Mouse (Mus musculus): Measurements from ENCODE around the gene Itch. TPM values are rescaled to one million over a fixed set of nuclear protein-coding genes. Genes with fewer than 3 reads are reported as not detected.

The Itch gene
- polyA plus RNA-seq, 1 experiment from 2014 or later, result 39.5 TPM

GRCm38 (mm10) chr2:155224721-155225120 lies 91.4 kb downstream of the Itch start:
- peaks cover 56% of the 10 kb centered on the region for H3K36me3 ChIP-seq
- no peaks in the 10 kb centered on the region for H3K4me1 ChIP-seq (replicated peaks)
- H3K27me3 ChIP-seq, result no peaks in the 10 kb centered on the region
- no peak overlapping the region for H3K4me3 ChIP-seq
- no peak for ATAC-seq (ENCODE audit: low FRiP score, low read depth)
- no peak overlapping the region for H3K9ac ChIP-seq
- H3K4me2 ChIP-seq, result no peak overlapping the region
- H3K9me3 ChIP-seq, result no peaks in the 10 kb centered on the region
- H3K27ac ChIP-seq (replicated peaks), result no peak overlapping the region
- 91% methylated on average over 7 of the region's 7 CpGs for WGBS

- Histone ChIP-seq H3K9ac (peak overlapping the region; percentile 86), H3K27me3 (no peaks in the 10 kb centered on the region), H3K4me2 (peak overlapping the region; percentile 94), H3K9me3 (no peaks in the 10 kb centered on the region), H3K4me3 (peak overlapping the region; percentile 73), H3K36me3 (no peaks in the 10 kb centered on the region), H3K27ac (replicated peaks) (peak overlapping the region; percentile 94), H3K4me1 (replicated peaks) (peaks cover 31% of the 10 kb centered on the region)
- 3% methylated on average over 13 of the region's 13 CpGs for WGBS
- ATAC-seq (ENCODE audit: low FRiP score, low read depth), result peak; percentile 94
Observed at GRCm38 (mm10) chr2:155235746-155236361, 102.5 kb downstream of the Itch start.

GRCm38 (mm10) chr2:155236362-155236992 lies 103.2 kb downstream of the Itch start, which contains the start of gene Dynlrb1:
TSS of gene Dynlrb1 (plus strand) at chr2:155236533.
- Histone ChIP-seq H3K9me3 (no peaks in the 10 kb centered on the region), H3K36me3 (no peaks in the 10 kb centered on the region), H3K9ac (peak within 1 kb of the TSS; percentile 86), H3K4me3 (peak within 1 kb of the TSS; percentile 73), H3K27me3 (no peaks in the 10 kb centered on the region), H3K4me2 (peak within 1 kb of the TSS; percentile 94), H3K4me1 (replicated peaks) (peaks cover 31% of the 10 kb centered on the region), H3K27ac (replicated peaks) (peak within 1 kb of the TSS; percentile 94)
- under 1% methylated on average over 50 of the region's 50 CpGs for WGBS
- ATAC-seq (ENCODE audit: low FRiP score, low read depth), result peak; percentile 100

- Histone ChIP-seq H3K9ac (peak overlapping the region; percentile 86), H3K9me3 (no peaks in the 10 kb centered on the region), H3K4me1 (replicated peaks) (peaks cover 31% of the 10 kb centered on the region), H3K4me2 (peak overlapping the region; percentile 94), H3K36me3 (no peaks in the 10 kb centered on the region), H3K4me3 (peak overlapping the region; percentile 73), H3K27me3 (no peaks in the 10 kb centered on the region), H3K27ac (replicated peaks) (no peak overlapping the region; the same call in 1 of the 2 replicates)
- WGBS, result 14% methylated on average over 4 of the region's 4 CpGs
- no peak for ATAC-seq (ENCODE audit: low FRiP score, low read depth)
Observed at GRCm38 (mm10) chr2:155237276-155237675, 104.0 kb downstream of the Itch start.

- no peak for ATAC-seq (ENCODE audit: low FRiP score, low read depth)
- Histone ChIP-seq H3K9me3 (no peaks in the 10 kb centered on the region), H3K4me1 (replicated peaks) (peaks cover 25% of the 10 kb centered on the region), H3K4me3 (no peak overlapping the region), H3K36me3 (peaks cover 32% of the 10 kb centered on the region), H3K4me2 (no peak overlapping the region), H3K9ac (no peak overlapping the region), H3K27ac (replicated peaks) (no peak overlapping the region), H3K27me3 (no peaks in the 10 kb centered on the region)
- WGBS, result 77% methylated on average over 4 of the region's 4 CpGs
Observed at GRCm38 (mm10) chr2:155240915-155241314, 107.6 kb downstream of the Itch start.

- peaks cover 46% of the 10 kb centered on the region for H3K36me3 ChIP-seq
- no peaks in the 10 kb centered on the region for H3K27me3 ChIP-seq
- no peak overlapping the region for H3K4me2 ChIP-seq
- no peaks in the 10 kb centered on the region for H3K9me3 ChIP-seq
- no peak for ATAC-seq (ENCODE audit: low FRiP score, low read depth)
- no peak overlapping the region for H3K9ac ChIP-seq
- no peak overlapping the region for H3K4me3 ChIP-seq
- H3K4me1 ChIP-seq (replicated peaks), result peaks cover 21% of the 10 kb centered on the region
- no peak overlapping the region for H3K27ac ChIP-seq (replicated peaks)
- WGBS, result 92% methylated on average over 7 of the region's 7 CpGs
Observed at GRCm38 (mm10) chr2:155242296-155242855, 109.1 kb downstream of the Itch start.

GRCm38 (mm10) chr2:155246231-155246630 lies 112.9 kb downstream of the Itch start:
- no peak overlapping the region for H3K4me3 ChIP-seq
- no peak overlapping the region for H3K4me2 ChIP-seq
- 94% methylated on average over 4 of the region's 4 CpGs for WGBS
- H3K9ac ChIP-seq, result no peak overlapping the region
- no peak for ATAC-seq (ENCODE audit: low FRiP score, low read depth)
- no peaks in the 10 kb centered on the region for H3K9me3 ChIP-seq
- H3K27me3 ChIP-seq, result no peaks in the 10 kb centered on the region
- H3K4me1 ChIP-seq (replicated peaks), result no peaks in the 10 kb centered on the region
- H3K36me3 ChIP-seq, result peaks cover 84% of the 10 kb centered on the region
- H3K27ac ChIP-seq (replicated peaks), result no peak overlapping the region

- no peak overlapping the region for H3K27ac ChIP-seq (replicated peaks)
- H3K4me3 ChIP-seq, result no peak overlapping the region
- no peak overlapping the region for H3K4me2 ChIP-seq
- peaks cover 85% of the 10 kb centered on the region for H3K36me3 ChIP-seq
- no peaks in the 10 kb centered on the region for H3K27me3 ChIP-seq
- 92% methylated on average over 1 of the region's 1 CpGs for WGBS
- H3K9me3 ChIP-seq, result no peaks in the 10 kb centered on the region
- no peak for ATAC-seq (ENCODE audit: low FRiP score, low read depth)
- no peaks in the 10 kb centered on the region for H3K4me1 ChIP-seq (replicated peaks)
- no peak overlapping the region for H3K9ac ChIP-seq
Observed at GRCm38 (mm10) chr2:155248206-155248605, 114.9 kb downstream of the Itch start.

GRCm38 (mm10) chr2:155248718-155249117 lies 115.4 kb downstream of the Itch start:
- H3K9ac ChIP-seq, result no peak overlapping the region
- H3K27ac ChIP-seq (replicated peaks), result no peak overlapping the region
- no peak for ATAC-seq (ENCODE audit: low FRiP score, low read depth)
- H3K27me3 ChIP-seq, result no peaks in the 10 kb centered on the region
- H3K36me3 ChIP-seq, result peaks cover 80% of the 10 kb centered on the region
- H3K4me3 ChIP-seq, result no peak overlapping the region
- H3K9me3 ChIP-seq, result no peaks in the 10 kb centered on the region
- no peaks in the 10 kb centered on the region for H3K4me1 ChIP-seq (replicated peaks)
- H3K4me2 ChIP-seq, result no peak overlapping the region
- WGBS, result 85% methylated on average over 2 of the region's 2 CpGs

- 96% methylated on average over 5 of the region's 5 CpGs for WGBS
- ATAC-seq (ENCODE audit: low FRiP score, low read depth), result no peak
- H3K36me3 ChIP-seq, result peaks cover 72% of the 10 kb centered on the region
- no peaks in the 10 kb centered on the region for H3K9me3 ChIP-seq
- no peaks in the 10 kb centered on the region for H3K27me3 ChIP-seq
- no peaks in the 10 kb centered on the region for H3K4me1 ChIP-seq (replicated peaks)
- no peak overlapping the region for H3K9ac ChIP-seq
- H3K27ac ChIP-seq (replicated peaks), result no peak overlapping the region
- H3K4me3 ChIP-seq, result no peak overlapping the region
- H3K4me2 ChIP-seq, result no peak overlapping the region
Observed at GRCm38 (mm10) chr2:155249588-155249987, 116.3 kb downstream of the Itch start.

- Histone ChIP-seq H3K4me1 (replicated peaks) (no peaks in the 10 kb centered on the region), H3K4me3 (no peak overlapping the region), H3K27ac (replicated peaks) (no peak overlapping the region), H3K9me3 (no peaks in the 10 kb centered on the region), H3K9ac (no peak overlapping the region), H3K27me3 (no peaks in the 10 kb centered on the region), H3K36me3 (no peaks in the 10 kb centered on the region), H3K4me2 (no peak overlapping the region)
- WGBS, result 91% methylated on average over 6 of the region's 6 CpGs
- no peak for ATAC-seq (ENCODE audit: low FRiP score, low read depth)
Observed at GRCm38 (mm10) chr2:155265526-155265925, 132.2 kb downstream of the Itch start.

GRCm38 (mm10) chr2:155266896-155267295 lies 133.6 kb downstream of the Itch start:
- no peak for ATAC-seq (ENCODE audit: low FRiP score, low read depth)
- 88% methylated on average over 5 of the region's 5 CpGs for WGBS
- no peaks in the 10 kb centered on the region for H3K27me3 ChIP-seq
- H3K9me3 ChIP-seq, result no peaks in the 10 kb centered on the region
- no peak overlapping the region for H3K9ac ChIP-seq
- no peak overlapping the region for H3K4me2 ChIP-seq
- H3K4me1 ChIP-seq (replicated peaks), result no peaks in the 10 kb centered on the region
- no peak overlapping the region for H3K4me3 ChIP-seq
- H3K27ac ChIP-seq (replicated peaks), result no peak overlapping the region
- H3K36me3 ChIP-seq, result no peaks in the 10 kb centered on the region
